Mouse (Mus musculus): Measurements from ENCODE around the gene Tk1. TPM values are rescaled to one million over a fixed set of nuclear protein-coding genes. Genes with fewer than 3 reads are reported as not detected.
A peak's percentile ranks its signal among the peaks of the same experiment; 100 is the strongest.

Gene Tk1
- polyA plus RNA-seq, 1 experiment: 265 TPM

DNA sequence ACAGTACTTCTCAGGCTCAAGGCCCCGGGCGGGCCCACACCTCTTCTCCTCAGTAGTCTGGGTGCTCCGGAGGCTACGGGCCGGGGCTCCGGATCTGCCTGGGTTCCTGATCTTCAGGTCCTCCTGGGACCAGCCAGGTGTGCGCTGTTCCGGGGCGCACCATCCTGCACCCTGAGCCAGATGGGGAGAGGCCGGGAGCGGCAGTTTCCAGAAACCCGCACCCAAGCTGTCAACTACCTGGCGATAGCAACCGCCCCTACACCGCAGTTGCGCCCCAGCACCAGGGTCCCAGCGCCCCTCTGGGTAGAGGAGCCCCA lies 45.7 kb downstream of the Tk1 start:
- H3K79me3 ChIP-seq (ENCODE audit: low read depth): no peaks in the 10 kb centered on the region
- no peaks in the 10 kb centered on the region for H3K36me3 ChIP-seq (ENCODE audit: control insufficient read depth, insufficient read depth)
- H3ac ChIP-seq (ENCODE audit: control insufficient read depth, insufficient read length, low read depth): peak overlapping the region; percentile 64
- no peaks in the 10 kb centered on the region for H3K27me3 ChIP-seq (ENCODE audit: control insufficient read depth, insufficient read depth, insufficient read length)
- peak overlapping the region; percentile 42 for H3K4me3 ChIP-seq (ENCODE audit: insufficient read depth, poor library complexity, severe bottlenecking)
- no peaks in the 10 kb centered on the region for H3K79me2 ChIP-seq (ENCODE audit: control insufficient read depth, insufficient read depth)
- TF ChIP-seq CEBPB (IDR thresholded peaks at IDR 0.05; ENCODE audit: low read depth) (no peak), CTCF (IDR thresholded peaks at IDR 0.05; ENCODE audit: control insufficient read depth, insufficient read depth, insufficient read length) (no peak), MYOD1 (IDR thresholded peaks at IDR 0.05; ENCODE audit: control insufficient read depth, insufficient read length, low read depth) (no peak), FOSL1 (IDR thresholded peaks at IDR 0.05; ENCODE audit: insufficient read depth, low read length, poor library complexity, severe bottlenecking) (no peak), USF1 (IDR thresholded peaks at IDR 0.05; ENCODE audit: low read depth) (no peak), MAX (IDR thresholded peaks at IDR 0.05) (no peak), MYOG (IDR thresholded peaks at IDR 0.05; ENCODE audit: control insufficient read depth, extremely low read depth, insufficient read length) (no peak)

DNA sequence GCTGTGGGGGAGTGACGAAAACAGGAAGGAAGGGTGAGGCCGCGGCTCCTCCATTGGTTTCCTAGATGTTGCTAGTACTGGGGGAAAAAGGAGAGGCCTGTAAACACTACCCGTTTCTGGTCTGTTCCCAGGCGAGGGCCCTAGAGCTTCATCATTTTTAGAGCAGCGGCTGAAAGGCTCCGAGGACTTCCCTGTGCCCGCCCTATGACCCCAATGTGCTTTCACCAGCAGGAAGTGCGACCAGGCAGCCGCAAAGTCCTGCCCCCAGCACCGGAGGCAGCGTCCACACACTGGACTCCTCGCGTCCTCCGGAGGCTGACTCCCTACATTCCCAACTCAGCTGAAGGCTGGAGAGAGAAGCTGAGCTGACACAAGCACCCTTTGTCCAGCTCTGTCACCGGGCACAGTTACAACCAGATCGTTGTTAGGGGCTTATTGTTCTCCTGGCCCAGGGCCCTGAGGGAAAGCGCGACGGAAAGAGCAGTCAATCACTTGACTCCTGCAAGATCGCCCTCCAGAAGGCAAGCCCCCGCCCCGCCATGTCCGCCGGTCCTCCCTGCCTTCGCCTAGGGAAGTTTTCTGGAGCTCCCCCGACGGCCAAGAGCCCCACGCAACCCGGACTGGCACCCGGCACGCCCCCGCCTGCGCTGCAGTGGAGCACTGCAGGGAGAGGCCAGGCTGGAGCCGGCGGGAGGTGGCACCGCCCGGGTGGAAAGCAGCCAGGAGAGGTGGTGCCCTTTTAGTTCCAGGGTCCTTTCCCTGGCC lies 46.3 kb downstream of the Tk1 start:
- peak overlapping the region; percentile 42 for H3K4me3 ChIP-seq (ENCODE audit: insufficient read depth, poor library complexity, severe bottlenecking)
- no peaks in the 10 kb centered on the region for H3K36me3 ChIP-seq (ENCODE audit: control insufficient read depth, insufficient read depth)
- TF ChIP-seq MYOD1 (IDR thresholded peaks at IDR 0.05; ENCODE audit: control insufficient read depth, insufficient read length, low read depth): no peak
- TF ChIP-seq CEBPB (IDR thresholded peaks at IDR 0.05; ENCODE audit: low read depth): no peak
- TF ChIP-seq CTCF (IDR thresholded peaks at IDR 0.05; ENCODE audit: control insufficient read depth, insufficient read depth, insufficient read length): no peak
- TF ChIP-seq MAX (IDR thresholded peaks at IDR 0.05): no peak
- H3K27me3 ChIP-seq (ENCODE audit: control insufficient read depth, insufficient read depth, insufficient read length): no peaks in the 10 kb centered on the region
- no peaks in the 10 kb centered on the region for H3K79me2 ChIP-seq (ENCODE audit: control insufficient read depth, insufficient read depth)
- H3K79me3 ChIP-seq (ENCODE audit: low read depth): no peaks in the 10 kb centered on the region
- peak overlapping the region; percentile 64 for H3ac ChIP-seq (ENCODE audit: control insufficient read depth, insufficient read length, low read depth)

DNA sequence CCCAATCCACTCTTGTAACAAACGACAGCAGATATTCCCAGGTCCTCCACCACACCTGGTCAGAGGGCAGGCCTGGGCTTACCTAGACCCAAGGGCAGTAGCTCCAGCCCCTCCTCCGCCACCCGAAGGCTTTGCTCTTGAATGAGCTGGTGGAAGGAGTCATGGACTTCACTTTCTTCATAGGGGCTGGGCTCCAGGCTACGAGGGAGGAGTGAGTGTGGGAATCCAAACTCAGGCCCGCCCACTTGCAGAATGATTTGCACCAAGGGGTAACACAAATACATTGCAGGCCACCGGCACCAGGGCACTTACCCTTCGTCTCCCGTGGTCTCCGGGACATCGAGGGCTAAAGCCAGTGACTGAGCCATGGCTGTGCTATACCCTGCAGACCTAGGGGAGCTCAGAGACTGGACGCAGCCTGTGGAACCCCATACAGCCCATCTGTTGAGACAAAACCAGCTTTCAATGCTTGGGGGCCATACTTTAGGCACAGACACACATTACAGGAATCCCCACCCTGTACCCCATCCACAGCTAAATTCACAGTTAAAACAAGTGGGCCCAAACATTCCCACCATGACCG lies 47.0 kb downstream of the Tk1 start:
- Histone ChIP-seq H3K79me3 (ENCODE audit: low read depth) (no peaks in the 10 kb centered on the region), H3K27me3 (ENCODE audit: control insufficient read depth, insufficient read depth, insufficient read length) (no peaks in the 10 kb centered on the region), H3K4me3 (ENCODE audit: insufficient read depth, poor library complexity, severe bottlenecking) (peak overlapping the region; percentile 42), H3K36me3 (ENCODE audit: control insufficient read depth, insufficient read depth) (no peaks in the 10 kb centered on the region), H3ac (ENCODE audit: control insufficient read depth, insufficient read length, low read depth) (peak overlapping the region; percentile 64), H3K79me2 (ENCODE audit: control insufficient read depth, insufficient read depth) (no peaks in the 10 kb centered on the region)
- TF ChIP-seq MYOD1 (IDR thresholded peaks at IDR 0.05; ENCODE audit: control insufficient read depth, insufficient read length, low read depth): no peak
- no peak for TF ChIP-seq MAX (IDR thresholded peaks at IDR 0.05)
- no peak for TF ChIP-seq CEBPB (IDR thresholded peaks at IDR 0.05; ENCODE audit: low read depth)
- TF ChIP-seq CTCF (IDR thresholded peaks at IDR 0.05; ENCODE audit: control insufficient read depth, insufficient read depth, insufficient read length): no peak
- no peak for TF ChIP-seq MYOG (IDR thresholded peaks at IDR 0.05; ENCODE audit: control insufficient read depth, extremely low read depth, insufficient read length)
- TF ChIP-seq USF1 (IDR thresholded peaks at IDR 0.05; ENCODE audit: low read depth): no peak
- no peak for TF ChIP-seq FOSL1 (IDR thresholded peaks at IDR 0.05; ENCODE audit: insufficient read depth, low read length, poor library complexity, severe bottlenecking)

DNA sequence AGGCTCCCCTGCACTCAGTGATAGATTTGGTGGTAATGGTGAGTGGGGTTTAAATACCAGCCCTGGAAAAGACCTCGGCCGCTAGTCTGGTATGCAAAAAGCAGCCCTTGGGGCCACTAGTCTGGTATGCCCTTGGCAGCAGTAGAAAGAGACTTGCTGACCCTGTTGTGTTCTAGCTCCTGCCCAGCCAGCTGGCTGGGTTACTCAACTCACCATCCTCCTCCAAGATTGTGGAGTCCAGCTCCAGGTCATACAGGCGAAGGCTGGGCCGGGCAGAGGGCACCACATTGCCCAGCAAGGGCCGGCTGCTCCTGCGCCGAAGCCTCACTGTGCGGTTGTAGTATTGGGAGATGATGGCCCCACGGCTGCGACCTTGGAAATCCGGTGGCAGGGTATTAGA lies 47.9 kb downstream of the Tk1 start:
- no peaks in the 10 kb centered on the region for H3K79me3 ChIP-seq (ENCODE audit: low read depth)
- TF ChIP-seq FOSL1 (IDR thresholded peaks at IDR 0.05; ENCODE audit: insufficient read depth, low read length, poor library complexity, severe bottlenecking) (no peak), CTCF (IDR thresholded peaks at IDR 0.05; ENCODE audit: control insufficient read depth, insufficient read depth, insufficient read length) (no peak), MAX (IDR thresholded peaks at IDR 0.05) (no peak), MYOD1 (IDR thresholded peaks at IDR 0.05; ENCODE audit: control insufficient read depth, insufficient read length, low read depth) (no peak), USF1 (IDR thresholded peaks at IDR 0.05; ENCODE audit: low read depth) (no peak), MYOG (IDR thresholded peaks at IDR 0.05; ENCODE audit: control insufficient read depth, extremely low read depth, insufficient read length) (no peak), CEBPB (IDR thresholded peaks at IDR 0.05; ENCODE audit: low read depth) (no peak)
- no peaks in the 10 kb centered on the region for H3K36me3 ChIP-seq (ENCODE audit: control insufficient read depth, insufficient read depth)
- no peaks in the 10 kb centered on the region for H3K27me3 ChIP-seq (ENCODE audit: control insufficient read depth, insufficient read depth, insufficient read length)
- H3K79me2 ChIP-seq (ENCODE audit: control insufficient read depth, insufficient read depth): no peaks in the 10 kb centered on the region
- no peak overlapping the region for H3ac ChIP-seq (ENCODE audit: control insufficient read depth, insufficient read length, low read depth)
- no peak overlapping the region for H3K4me3 ChIP-seq (ENCODE audit: insufficient read depth, poor library complexity, severe bottlenecking)

DNA sequence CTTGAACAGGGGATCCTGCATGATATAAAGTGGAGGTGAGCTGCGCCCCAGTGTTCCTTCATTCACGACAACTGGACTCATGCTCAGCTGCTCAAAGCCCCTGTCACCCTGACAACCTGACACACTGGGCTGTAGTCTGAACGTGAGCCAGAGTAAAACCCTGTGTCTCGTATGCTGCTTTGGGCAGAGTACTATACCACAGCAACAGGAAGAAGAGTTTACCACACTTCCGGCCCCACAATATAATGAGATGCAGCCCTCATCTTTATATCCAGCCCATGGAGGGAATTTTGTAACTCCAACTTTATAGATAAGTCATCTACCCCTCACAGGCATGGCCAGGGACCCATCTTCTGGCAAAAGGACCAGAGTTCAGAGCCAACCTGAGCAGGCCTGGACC lies 48.8 kb downstream of the Tk1 start:
- Histone ChIP-seq H3K4me3 (ENCODE audit: insufficient read depth, poor library complexity, severe bottlenecking) (no peak overlapping the region), H3K27me3 (ENCODE audit: control insufficient read depth, insufficient read depth, insufficient read length) (no peaks in the 10 kb centered on the region), H3K79me2 (ENCODE audit: control insufficient read depth, insufficient read depth) (no peaks in the 10 kb centered on the region), H3K79me3 (ENCODE audit: low read depth) (no peaks in the 10 kb centered on the region), H3ac (ENCODE audit: control insufficient read depth, insufficient read length, low read depth) (no peak overlapping the region), H3K36me3 (ENCODE audit: control insufficient read depth, insufficient read depth) (no peaks in the 10 kb centered on the region)
- TF ChIP-seq MYOD1 (IDR thresholded peaks at IDR 0.05; ENCODE audit: control insufficient read depth, insufficient read length, low read depth) (no peak), CEBPB (IDR thresholded peaks at IDR 0.05; ENCODE audit: low read depth) (no peak), CTCF (IDR thresholded peaks at IDR 0.05; ENCODE audit: control insufficient read depth, insufficient read depth, insufficient read length) (no peak), FOSL1 (IDR thresholded peaks at IDR 0.05; ENCODE audit: insufficient read depth, low read length, poor library complexity, severe bottlenecking) (no peak), USF1 (IDR thresholded peaks at IDR 0.05; ENCODE audit: low read depth) (no peak), MYOG (IDR thresholded peaks at IDR 0.05; ENCODE audit: control insufficient read depth, extremely low read depth, insufficient read length) (no peak), MAX (IDR thresholded peaks at IDR 0.05) (no peak)
